Mouse (Mus musculus): Measurements from ENCODE around the gene Asprv1.

The Asprv1 gene

GRCm38 (mm10) chr6:86665560-86666307 lies 37.8 kb downstream of the Asprv1 start:
- DNase-seq (ENCODE audit: low spot score in 2 of 2), result no peak

- DNase-seq (ENCODE audit: low spot score in 2 of 2), result no peak
Measured at GRCm38 (mm10) chr6:86667061-86667460, 39.1 kb downstream of the Asprv1 start.

- peak; percentile 27 to 44 for DNase-seq (ENCODE audit: low spot score in 2 of 2)
Measured at GRCm38 (mm10) chr6:86668580-86669239, 40.7 kb downstream of the Asprv1 start, which contains the start of gene Mxd1. Mxd1 (minus strand) TSS chr6:86669161.

DNA sequence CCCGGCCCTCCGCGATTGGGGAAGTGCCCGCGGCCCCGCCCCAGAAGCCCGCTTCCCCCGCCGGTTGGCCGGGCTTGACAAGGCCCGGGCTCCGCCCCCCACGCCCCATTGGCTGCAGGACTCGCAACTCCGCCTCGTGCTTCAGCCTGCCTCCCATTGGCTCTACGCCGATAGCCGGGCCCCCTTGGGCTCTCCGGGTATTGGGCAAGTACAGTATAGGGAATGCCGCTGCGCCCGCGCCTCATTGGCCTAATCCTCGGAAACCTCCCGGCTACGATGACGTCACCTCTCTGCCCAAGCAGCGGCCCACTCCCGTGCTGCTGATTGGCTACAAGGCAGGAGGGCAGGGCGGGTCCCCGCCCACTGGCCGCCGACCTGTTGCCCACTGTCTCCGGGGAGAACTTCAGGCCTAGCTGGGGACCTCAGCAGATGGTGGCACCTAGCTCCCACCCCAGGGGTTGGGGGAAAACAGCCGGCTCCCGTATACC lies 41.3 kb downstream of the Asprv1 start:
- DNase-seq (ENCODE audit: low spot score in 2 of 2), result peak; percentile 99 to 100

DNA sequence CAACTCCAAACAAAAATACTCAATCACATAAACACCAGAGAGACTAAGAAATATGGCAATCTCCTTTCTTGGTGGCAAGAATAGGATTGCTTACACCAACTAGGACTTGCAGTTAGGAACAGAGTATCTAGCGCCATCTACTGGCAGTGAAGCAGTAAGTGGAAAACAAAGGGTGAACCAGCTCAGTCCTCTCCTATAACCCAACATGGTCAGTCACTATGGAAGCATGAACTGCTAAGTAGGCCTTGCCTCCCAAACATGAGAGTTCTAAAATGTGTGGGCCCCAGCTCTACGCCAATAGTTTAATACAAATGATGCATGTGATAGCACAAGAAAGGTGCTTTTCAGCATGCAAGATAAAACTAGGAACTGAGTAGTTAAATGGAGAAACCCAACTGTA lies 42.9 kb downstream of the Asprv1 start:
- peak; percentile 33 to 78 for DNase-seq (ENCODE audit: low spot score in 2 of 2)

DNA sequence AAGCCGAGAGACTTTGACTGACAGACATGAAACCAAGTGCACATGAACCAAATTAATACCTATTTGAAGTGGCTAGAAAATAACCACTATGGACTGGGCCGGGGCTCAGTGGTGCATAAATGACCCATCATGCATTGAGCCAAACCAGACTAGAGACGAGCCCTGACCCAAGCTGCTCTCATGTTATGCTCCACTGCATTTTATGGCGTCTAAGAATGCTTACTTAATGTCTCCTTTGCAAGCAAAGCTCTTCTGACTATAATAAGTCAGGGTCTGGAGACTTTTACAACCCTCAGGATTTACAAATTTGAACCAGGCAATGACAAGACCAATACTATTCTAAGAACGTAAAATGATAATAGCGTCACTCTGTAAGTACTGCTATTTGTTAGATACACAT lies 50.4 kb downstream of the Asprv1 start:
- no peak for DNase-seq (ENCODE audit: low spot score in 2 of 2)

Data from thymus, postnatal 10 days (tissue).